Mouse (Mus musculus): ENCODE measurements around the gene Pnrc1. TPM values are rescaled to one million over a fixed set of nuclear protein-coding genes. Genes with fewer than 3 reads are reported as not detected.

Gene Pnrc1
- total RNA-seq, 2 experiments from 2014 or later: 103 to 110 TPM

GRCm38 (mm10) chr4:33221847-33222246 lies 68.1 kb downstream of the Pnrc1 start:
- DNase-seq: no peak

GRCm38 (mm10) chr4:33208881-33209841 lies 80.8 kb downstream of the Pnrc1 start, which contains the start of gene Srsf12:
TSS of gene Srsf12 (plus strand) at chr4:33208991.
- DNase-seq: peak; percentile 16

GRCm38 (mm10) chr4:33207551-33207950 lies 82.4 kb downstream of the Pnrc1 start:
- no peak for DNase-seq

GRCm38 (mm10) chr4:33204682-33205081 lies 85.3 kb downstream of the Pnrc1 start:
- peak; percentile 64 for DNase-seq

DNA sequence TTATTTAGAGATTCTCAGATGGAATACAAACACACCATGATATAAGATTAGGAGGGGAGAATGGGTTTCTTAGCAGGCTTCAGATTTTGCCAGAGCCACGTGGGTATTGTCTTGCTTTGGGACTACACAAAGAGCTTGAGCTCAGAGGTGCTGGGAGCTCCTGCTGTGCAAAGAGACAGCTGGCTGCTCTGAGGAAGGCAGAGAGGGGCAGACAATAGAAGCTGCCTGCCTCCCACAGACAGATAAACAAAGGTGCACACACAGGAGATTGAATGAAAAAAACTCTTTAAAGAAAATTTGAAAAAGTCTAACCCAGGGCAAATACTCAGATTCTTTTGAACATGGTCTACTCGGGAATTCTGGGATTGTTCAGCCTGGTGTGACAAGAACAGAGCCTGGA lies 91.8 kb downstream of the Pnrc1 start:
- no peak for DNase-seq

Other genes with a start within 250 kb of the Pnrc1 start
- gene Gabrr2, start 227.2 kb downstream of the Pnrc1 start, total RNA-seq (2021): not detected
- gene Gabrr1, start 157.6 kb downstream of the Pnrc1 start, total RNA-seq (2021): under 1 TPM; 0.41 TPM
- 10 to 100 TPM; 19.2 to 19.6 TPM for gene Pm20d2, start 100.4 kb downstream of the Pnrc1 start, total RNA-seq (2021)
- under 1 TPM; 0.18 to 0.29 TPM for gene Srsf12, start 81.2 kb downstream of the Pnrc1 start, total RNA-seq (2021)
- gene Rngtt, start 20.1 kb upstream of the Pnrc1 start, total RNA-seq (2021): 10 to 100 TPM; 16.7 to 16.9 TPM

All from heart, postnatal 4 days (tissue).